Mouse (Mus musculus) gastrocnemius, postnatal 14 days (tissue): Measurements from ENCODE around the gene A530016L24Rik. TPM values are rescaled to one million over a fixed set of nuclear protein-coding genes. Genes with fewer than 3 reads are reported as not detected.

Experiments
- DNase-seq: peaks from one replicate; pipeline ENCODE4 v3.0.0; 2021; ENCODE audit warnings: mixed read lengths
- intact Hi-C: fragments of 180-260 bp; cut with DNase I; formaldehyde crosslinking; loops from one replicate; pipeline ENCODE4 v1.15.1; 2025; ENCODE audit warnings: low total_unique reads
- long read RNA-seq, 2 experiments: library from polyadenylated mRNA; stranded (forward); transcript quantifications; one replicate each; pipeline ENCODE4 v2.0.0; 2021
- total RNA-seq, 2 experiments: library from RNA; stranded (reverse); gene quantifications; 2 replicates each; pipeline ENCODE4 v1.2.3; 2021

Gene A530016L24Rik
- total RNA-seq: under 1 TPM; 0.82 to 0.96 TPM
- long read RNA-seq, experiment 1: 0 reads
- long read RNA-seq, experiment 2, partial matches to known transcripts: 0 of 1 reads
- long read RNA-seq, experiment 2, other reads (novel, unspliced or antisense): 1 of 1 reads

- intact Hi-C loops: no loop called here
- DNase-seq: no peak
These were observed at the start of gene A530016L24Rik for GRCm38 (mm10) chr12:112489134-112489533. TSS of gene A530016L24Rik (plus strand) at chr12:112489448.

GRCm38 (mm10) chr12:112439993-112440392 is 49.3 kb upstream of the A530016L24Rik start:
- intact Hi-C loops: no loop called here
- DNase-seq: no peak

DNA sequence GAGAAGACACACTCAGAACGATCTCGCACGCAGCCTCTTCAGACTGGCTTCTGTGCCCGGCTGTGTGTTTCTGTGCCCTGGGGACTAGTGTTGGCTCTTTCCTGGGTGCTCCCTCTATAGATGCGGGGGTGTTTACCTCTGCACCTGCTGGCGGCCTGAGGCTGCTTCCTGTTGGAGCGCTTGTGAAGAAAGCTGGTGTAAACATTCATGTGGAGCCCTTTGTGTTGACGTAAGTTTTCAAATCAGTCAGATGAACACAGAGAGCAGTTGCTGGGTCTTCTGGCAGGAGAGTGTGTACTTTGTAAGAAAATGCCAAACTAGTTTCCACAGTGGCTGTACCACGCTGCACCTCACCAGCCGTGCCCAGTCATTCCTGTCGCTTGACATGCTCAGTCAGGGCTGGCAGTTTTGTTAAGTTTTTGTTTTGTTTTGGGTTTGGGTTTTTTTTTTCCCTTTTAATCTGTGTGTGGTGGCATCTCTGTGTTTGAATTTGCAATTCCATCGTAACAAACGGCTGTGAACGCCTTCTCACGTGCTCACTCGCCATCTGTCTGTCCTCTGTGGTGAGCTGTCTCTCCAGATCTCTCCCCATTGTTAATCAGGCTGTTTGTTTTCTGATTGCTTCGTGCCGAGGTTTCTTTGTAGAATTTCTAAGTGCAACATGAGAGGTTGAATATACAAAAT is 40.0 kb upstream of the A530016L24Rik start:
- DNase-seq: no peak
- intact Hi-C loops: no loop called here

DNA sequence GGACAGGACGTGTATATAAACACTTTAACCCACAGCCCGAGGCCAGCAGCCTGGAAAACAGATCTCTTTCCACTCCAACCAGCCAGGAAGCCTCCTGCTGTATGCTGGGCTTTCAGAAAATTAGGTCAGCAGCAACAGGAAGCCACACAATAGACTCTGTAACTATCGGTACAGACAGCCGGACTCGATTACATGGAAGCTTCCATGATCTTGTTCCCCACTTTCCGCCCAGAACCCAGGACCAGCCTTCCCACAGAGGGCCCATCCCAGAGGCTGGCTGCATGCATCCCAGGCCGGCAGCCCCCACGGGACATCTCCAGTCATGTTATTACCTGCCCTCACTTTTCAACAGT is 39.4 kb upstream of the A530016L24Rik start:
- DNase-seq: peak; percentile 18
- intact Hi-C loops: no loop called here

- DNase-seq: peak; percentile 47
- intact Hi-C loops: no loop called here
These were observed 38.4 kb upstream of the A530016L24Rik start for GRCm38 (mm10) chr12:112450883-112451282.

GRCm38 (mm10) chr12:112451381-112451780 is 37.9 kb upstream of the A530016L24Rik start:
- intact Hi-C loops: no loop called here
- DNase-seq: no peak

DNA sequence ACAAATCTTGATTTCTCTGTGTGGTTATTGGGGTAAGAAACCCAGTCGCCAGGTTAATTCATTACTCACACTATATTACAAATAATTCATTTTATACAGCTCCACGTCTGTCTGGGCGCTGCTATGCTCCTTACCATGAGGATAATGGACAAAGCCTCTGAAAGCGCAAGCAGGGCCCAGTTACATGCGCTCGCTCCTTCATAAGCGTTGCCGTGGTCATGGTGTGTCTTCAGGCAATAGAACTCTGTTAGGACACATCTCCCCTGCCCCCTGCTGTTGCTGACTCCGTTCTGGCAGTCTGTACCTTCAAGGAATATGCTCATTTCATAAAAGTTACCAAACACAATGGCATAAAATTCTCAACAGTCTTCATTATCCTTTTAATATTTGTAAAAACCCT is 37.4 kb upstream of the A530016L24Rik start:
- no peak for DNase-seq
- intact Hi-C loops: no loop called here

DNA sequence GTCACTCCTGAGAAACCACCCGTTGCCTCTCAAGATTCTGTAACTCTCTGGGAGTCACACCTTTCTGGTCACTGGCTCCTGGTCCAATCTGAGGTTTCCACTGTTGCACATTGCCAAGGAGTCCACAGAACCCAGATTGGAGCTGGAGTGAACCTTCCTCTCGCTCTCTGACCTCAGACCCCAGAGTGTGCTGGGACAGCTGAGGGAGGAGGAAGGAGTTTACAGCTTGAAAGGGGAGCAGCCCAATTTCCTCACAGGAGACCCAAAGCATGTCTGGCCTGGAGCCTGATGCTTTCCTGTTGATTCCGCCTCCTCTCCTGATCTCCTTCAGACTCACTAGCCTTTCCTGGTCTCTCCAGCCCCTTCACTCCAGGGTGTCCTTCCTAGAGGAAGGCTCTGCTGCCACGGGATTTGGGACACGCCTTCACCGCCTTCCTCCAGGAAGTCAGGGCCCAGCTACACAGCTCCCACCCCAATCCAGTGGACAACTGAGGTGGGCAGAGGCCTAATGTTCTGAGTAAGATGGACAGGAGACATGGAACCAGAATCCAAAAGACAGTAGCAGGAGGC is 33.0 kb upstream of the A530016L24Rik start:
- DNase-seq: no peak

GRCm38 (mm10) chr12:112457839-112458238 is 31.4 kb upstream of the A530016L24Rik start:
- intact Hi-C loops: no loop called here
- no peak for DNase-seq

More for the DNA sequence above, 33.0 kb upstream of the A530016L24Rik start:
- intact Hi-C loops: no loop called here

- DNase-seq: no peak
- intact Hi-C loops: no loop called here
These were observed 26.8 kb upstream of the A530016L24Rik start for GRCm38 (mm10) chr12:112462423-112462822.

DNA sequence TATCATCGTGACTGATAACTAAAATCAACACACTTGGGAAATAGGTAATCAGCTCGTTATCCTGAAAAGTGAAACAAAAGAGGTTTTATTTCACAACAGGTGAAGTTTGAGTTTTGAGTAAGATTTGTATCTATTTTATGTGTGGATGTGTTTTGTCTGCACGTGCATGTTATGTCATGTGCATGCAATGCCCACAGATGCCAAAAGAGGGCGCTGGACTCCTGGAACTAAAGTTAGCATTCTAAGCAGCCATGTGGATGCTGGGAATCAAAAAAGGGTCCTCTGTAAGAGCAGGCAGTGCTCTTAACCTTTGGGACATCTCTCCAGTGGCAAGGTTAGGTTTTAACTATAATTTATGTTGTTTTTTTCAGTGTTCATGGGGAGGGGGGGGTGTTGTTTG is 26.0 kb upstream of the A530016L24Rik start:
- DNase-seq: no peak
- intact Hi-C loops: no loop called here

GRCm38 (mm10) chr12:112463750-112464444 is 25.4 kb upstream of the A530016L24Rik start:
- DNase-seq: no peak
- intact Hi-C loops: no loop called here

DNA sequence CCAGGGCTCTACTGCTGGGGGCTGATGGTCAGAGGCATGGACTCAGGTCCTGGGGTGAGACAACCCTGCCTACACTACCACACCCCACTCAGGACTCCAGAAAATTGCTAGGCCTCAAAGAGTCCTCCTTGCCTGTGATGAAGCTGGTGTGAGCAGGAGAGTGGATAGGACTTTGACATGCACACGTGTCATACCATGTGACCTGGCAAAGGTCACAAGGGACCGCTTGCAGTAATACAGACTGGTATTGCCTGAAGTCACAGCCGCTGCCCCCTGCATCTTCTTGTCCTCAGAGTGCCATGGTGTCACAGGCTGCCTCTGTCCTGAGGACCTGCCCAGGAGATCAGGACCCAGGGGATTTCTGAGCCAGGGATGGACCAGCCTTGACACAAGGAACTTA is 24.7 kb upstream of the A530016L24Rik start:
- intact Hi-C loops: no loop called here
- no peak for DNase-seq

DNA sequence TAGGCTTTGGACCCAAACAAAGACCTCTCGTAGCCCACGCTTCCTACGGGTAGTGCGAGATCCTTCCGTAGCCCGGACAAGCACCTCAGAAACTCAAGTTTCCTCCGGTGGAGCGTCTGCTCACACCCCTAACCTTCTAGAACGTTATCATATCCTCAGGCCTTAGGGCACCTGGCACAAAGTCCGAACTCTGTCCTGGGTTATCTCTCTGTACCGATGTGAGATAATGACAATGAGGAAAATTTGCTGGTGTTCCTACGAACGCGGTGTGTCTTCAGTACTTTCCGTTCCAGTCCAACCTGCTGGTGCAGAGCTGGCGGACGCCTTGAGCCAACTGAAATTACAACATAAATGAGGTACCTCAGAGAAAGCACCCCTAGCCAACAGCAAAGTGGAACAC is 23.3 kb upstream of the A530016L24Rik start:
- DNase-seq: no peak
- intact Hi-C loops: no loop called here

DNA sequence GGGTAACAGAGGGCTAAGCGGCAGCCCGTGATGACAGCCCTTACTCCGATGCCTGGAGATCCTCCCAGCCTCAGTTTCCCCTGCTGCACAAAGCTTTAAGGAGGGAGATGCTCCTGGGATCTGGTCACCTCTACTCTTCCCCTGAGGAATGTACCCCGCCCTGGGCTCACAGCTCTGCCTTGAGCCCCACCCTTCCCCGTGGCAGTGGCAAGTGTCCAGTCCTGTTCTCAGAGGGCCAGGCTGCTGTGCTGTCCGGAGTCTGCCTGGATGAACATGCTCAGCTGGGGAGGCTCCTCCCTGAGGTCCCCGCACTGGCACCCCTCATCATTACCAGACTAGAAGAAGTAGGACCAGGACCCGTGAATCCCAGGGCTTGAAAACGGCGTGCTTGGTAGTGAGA is 21.9 kb upstream of the A530016L24Rik start:
- intact Hi-C loops: no loop called here
- no peak for DNase-seq

- no peak for DNase-seq
- intact Hi-C loops: no loop called here
These were observed 19.9 kb upstream of the A530016L24Rik start for GRCm38 (mm10) chr12:112469393-112469792.

DNA sequence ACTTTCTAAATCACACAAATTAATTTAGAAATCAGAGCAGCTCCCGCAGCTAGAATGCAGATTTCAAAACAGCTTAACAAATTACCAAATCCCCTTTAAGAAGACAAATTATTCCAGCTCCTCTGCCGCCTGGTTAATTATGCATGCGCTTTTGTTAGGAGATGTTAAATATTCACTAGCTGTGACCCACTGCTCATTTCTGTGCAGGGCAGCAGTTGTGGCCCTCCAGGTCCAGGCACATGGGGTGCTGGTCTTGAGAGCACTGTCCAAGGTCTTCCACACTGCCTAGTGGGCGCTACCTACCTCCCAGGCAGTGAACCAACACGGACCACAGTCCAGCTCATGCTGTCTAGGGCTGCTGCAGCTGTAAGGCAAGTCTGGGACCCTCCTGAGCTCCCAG is 19.0 kb upstream of the A530016L24Rik start:
- intact Hi-C loops: loop anchor here (10.0 kb wide), 1 partner anchor 355 kb away; no protein-coding TSS in a partner anchor
- DNase-seq: no peak

DNA sequence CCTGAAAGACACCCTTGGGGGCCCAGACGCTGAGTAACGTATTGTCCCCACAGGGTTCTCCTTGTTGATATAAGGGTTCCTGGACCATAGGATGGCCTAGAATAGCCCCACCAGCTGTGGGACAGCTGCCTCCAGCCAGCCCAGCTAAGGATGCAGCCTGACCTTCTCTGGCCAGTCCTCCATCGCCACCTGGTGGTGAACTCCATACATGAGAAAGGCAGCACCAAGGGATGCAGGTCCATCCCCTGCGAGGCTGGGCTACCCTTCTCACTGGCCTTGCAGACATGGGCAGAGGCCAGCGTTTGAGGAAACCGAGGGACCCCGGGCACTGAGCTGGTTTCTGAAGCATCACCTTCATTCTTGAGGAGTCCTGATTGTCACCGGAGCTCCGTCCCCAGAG is 15.5 kb upstream of the A530016L24Rik start:
- DNase-seq: peak; percentile 88
- intact Hi-C loops: loop anchor here (2.0 to 10.0 kb wide), 2 partner anchors 327 to 359 kb away; partner anchors contain the start of gene Kif26a

GRCm38 (mm10) chr12:112489535-112489934 is 287 bp downstream of the A530016L24Rik start:
- DNase-seq: no peak
- intact Hi-C loops: no loop called here

- intact Hi-C loops: no loop called here
- peak; percentile 33 for DNase-seq
These were observed 1.2 kb downstream of the A530016L24Rik start for GRCm38 (mm10) chr12:112490444-112490939.
